ENCODE assay signal across 8 mouse cellular contexts in genomic region chr4:150008325-150008852, GRCm38 (mm10). TPM values are rescaled to one million over a fixed set of nuclear protein-coding genes. Genes with fewer than 3 reads are reported as not detected.
A peak's percentile ranks its signal among the peaks of the same experiment; 100 is the strongest.
DNase-seq lines count a peak whose midpoint lies in the region; ATAC-seq and TF ChIP-seq lines count a peak whose summit lies in the region.

No protein-coding gene starts in this region.

- CTCF ChIA-PET in Patski (lab: Charles Lee) = no interaction called here

- H3K36me3 ChIP-seq in hindbrain, embryonic 10.5 days = no peaks in the 10 kb centered on the region

- peaks cover 18% of the 10 kb centered on the region for H3K4me1 ChIP-seq in cerebellum, adult 2 months (ENCODE audit: control insufficient read depth, insufficient read depth, low read length)
- peaks cover 38% of the 10 kb centered on the region for H3K4me1 ChIP-seq in hindbrain, embryonic 10.5 days (replicated peaks)

- WGBS in cerebellum, adult 2 months = under 1% methylated on average over 41 of the region's 42 CpGs
- WGBS in hindbrain, embryonic 10.5 days = under 1% methylated on average over 42 of the region's 42 CpGs

- no peak for DNase-seq in Patski (ENCODE audit: low read depth, low spot score)
- peak; percentile 72 to 82 for DNase-seq in cerebellum, adult 2 months
- peak; percentile 87 for DNase-seq in hindbrain, embryonic 10.5 days (ENCODE audit: low spot score)
- DNase-seq in left cerebral cortex, postnatal 14 days (ENCODE audit: low spot score in 2 of 2) = peak; percentile 50 to 71
- peak; percentile 72 to 74 for DNase-seq in right cerebral cortex, postnatal 10 days (ENCODE audit: low spot score in 2 of 2)
- peak; percentile 63 for DNase-seq in urinary bladder, postnatal 25 days (ENCODE audit: low spot score)

- peak overlapping the region; percentile 63 for H3K4me3 ChIP-seq in cerebellum, adult 2 months (replicated peaks; ENCODE audit: insufficient read depth, low read depth, low read length)
- H3K4me3 ChIP-seq in hindbrain, embryonic 10.5 days = peak overlapping the region; percentile 81

- intact Hi-C loops in left cerebral cortex, postnatal 14 days (cut with DNase I) = no loop called here

- H3K27me3 ChIP-seq in Patski = no peaks in the 10 kb centered on the region
- no peaks in the 10 kb centered on the region for H3K27me3 ChIP-seq in cerebellum, adult 2 months (ENCODE audit: control insufficient read depth, insufficient read depth, low read length)
- peaks cover 11% of the 10 kb centered on the region for H3K27me3 ChIP-seq in hindbrain, embryonic 10.5 days (ENCODE audit: insufficient read depth, poor library complexity, severe bottlenecking)

- POLR2A ChIA-PET in Patski (lab: Charles Lee) = interaction anchor here (0.7 to 1.4 kb wide), 6 partner anchors 8 to 118 kb away, joined by 3 to 4 read pairs (median 3); no protein-coding TSS in a partner anchor

- peak overlapping the region; percentile 87 for H3K27ac ChIP-seq in cerebellum, adult 2 months (ENCODE audit: insufficient read depth, low read length)
- H3K27ac ChIP-seq in hindbrain, embryonic 10.5 days = peak overlapping the region; percentile 96

- TF ChIP-seq POLR2A in cerebellum, adult 2 months (IDR thresholded peaks at IDR 0.05; ENCODE audit: borderline replicate concordance, insufficient read depth, low read length) = no peak; the same call in 1 of the 2 replicates

- TF ChIP-seq CTCF in Patski (IDR thresholded peaks at IDR 0.05) = peak; percentile 89
- TF ChIP-seq CTCF in cerebellum, adult 2 months (IDR thresholded peaks at IDR 0.05; ENCODE audit: borderline replicate concordance, insufficient read depth, low read depth, low read length) = peak; percentile 41; the same call in 1 of the 2 replicates

- H3K9me3 ChIP-seq in hindbrain, embryonic 10.5 days = no peaks in the 10 kb centered on the region

- in situ Hi-C loops in Patski (cut with MboI; ENCODE audit: low pct_unique_long_range_greater_than_20kb) = no loop called here

- ATAC-seq in Patski = peak; percentile 85
- peak; percentile 40; the same call in 1 of the 2 replicates for ATAC-seq in frontal cortex, adult (ENCODE audit: low TSS enrichment)
- ATAC-seq in megakaryocyte progenitor cell, adult 5-6 weeks (replicated peaks; ENCODE audit: poor library complexity) = peak; percentile 79

RNA-seq across cellular contexts. Expression of gene H6pd, which starts 0.4 kb away (rescaled TPM):
- 39.5 TPM for polyA plus RNA-seq in Patski (2021)
- polyA plus RNA-seq in cerebellum, adult 2 months (2012; rRNA removed) = 11.6 and 14.1 TPM in 2 replicates
- 4.8 and 5.6 TPM in 2 replicates for polyA plus RNA-seq in hindbrain, embryonic 10.5 days (2016; fragmentation: Nextera tagmentation; extraction: Ambion mirVana)
- total RNA-seq in left cerebral cortex, postnatal 14 days (2021) = 10 to 100 TPM; 11.4 to 14.2 TPM
- 14.6 and 15.5 TPM in 2 replicates for total RNA-seq in megakaryocyte progenitor cell, adult 5-6 weeks (2015)
- 24.9 and 27.9 TPM in 2 replicates for total RNA-seq in megakaryocyte progenitor cell, adult 5-6 weeks (2017)

RNA-seq across cellular contexts. Expression of gene Spsb1, which starts 53.5 kb away (rescaled TPM):
- 23.3 TPM for polyA plus RNA-seq in Patski (2021)
- 25.3 and 26.3 TPM in 2 replicates for polyA plus RNA-seq in cerebellum, adult 2 months (2012; rRNA removed)
- polyA plus RNA-seq in hindbrain, embryonic 10.5 days (2016; fragmentation: Nextera tagmentation; extraction: Ambion mirVana) = 10.7 and 12.0 TPM in 2 replicates
- total RNA-seq in left cerebral cortex, postnatal 14 days (2021) = 10 to 100 TPM; 17.7 to 19.6 TPM
- total RNA-seq in megakaryocyte progenitor cell, adult 5-6 weeks (2015) = 0.05 and 0.27 TPM in 2 replicates
- 0.41 TPM in 1 of 2 replicates, not detected in the other for total RNA-seq in megakaryocyte progenitor cell, adult 5-6 weeks (2017)
